Comparison of ENCODE assay signal across 11 mouse cellular contexts in genomic region chr16:66748533-66748932, GRCm38 (mm10).
"Had no signal": no experiment of that assay in that cellular context is flagged by ENCODE, and none has a peak within 500 bp of the region (broad histone marks: within the 10 kb centered on the region; RNA-seq: fewer than 3 reads in every experiment).

No protein-coding gene starts in this region.

- ATAC-seq: intestine, embryonic 16.5 days; lung, postnatal 0 days; midbrain, embryonic 13.5 days had no signal

- DNase-seq: kidney, adult 2 months; kidney, postnatal 14 days; layer of hippocampus, postnatal 36 days; lung, adult 2 months; lung, postnatal 36 days; spleen, adult 18-20 months; thymus, adult 2 months; thymus, postnatal 25 days had no signal
